Mouse (Mus musculus) bone marrow, adult 2 months (tissue): Measurements from ENCODE around the gene Sash3.

ENCODE experiments used
- CTCF ChIP-seq: fragments of 200-500 bp; IDR thresholded peaks from 2 replicates; pipeline ENCODE4 v1.5.1; 2011; ENCODE audit warnings: low read length, control low read depth; ENCODE audit not compliant: control insufficient read depth, insufficient read depth
- POLR2A ChIP-seq: fragments of 200-500 bp; IDR thresholded peaks from 2 replicates; pipeline ENCODE4 v1.6.1; 2011; ENCODE audit warnings: low read depth, mild to moderate bottlenecking, control low read depth, low read length, borderline replicate concordance; ENCODE audit not compliant: control insufficient read depth

GRCm38 (mm10) chrX:48109316-48109655 is 37.0 kb upstream of the Sash3 start:
- no peak for TF ChIP-seq CTCF
- TF ChIP-seq POLR2A: no peak
